Mouse (Mus musculus): Measurements from ENCODE around the gene Npy4r.

DNA sequence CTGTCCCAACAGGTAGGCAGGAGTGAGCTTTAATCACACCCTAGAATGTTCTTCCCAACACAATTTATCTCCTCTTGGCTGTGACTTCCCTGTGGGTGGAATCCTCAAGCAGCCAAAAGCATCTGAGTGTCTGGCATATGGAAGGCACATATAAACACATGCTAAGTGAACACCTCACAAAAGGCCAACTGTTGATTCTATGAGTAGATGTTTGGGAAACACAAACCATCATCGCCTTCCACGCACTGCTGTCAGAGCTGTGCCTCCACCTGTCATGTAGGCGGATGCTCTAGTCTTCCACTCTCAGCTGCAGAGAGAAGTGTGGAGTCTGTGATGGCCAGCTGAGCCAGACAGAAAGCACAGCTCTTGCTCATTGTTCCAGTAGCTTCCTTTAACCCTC, 27.1 kb upstream of the Npy4r start:
- TF ChIP-seq CTCF (IDR thresholded peaks at IDR 0.05; ENCODE audit: borderline replicate concordance, insufficient read depth, low read length) (no peak), POLR2A (IDR thresholded peaks at IDR 0.05; ENCODE audit: low read depth, low read length) (no peak)

Measured in embryonic fibroblast, embryonic 13.5 days (primary cell).